Mouse (Mus musculus) G1E (cell line): ENCODE measurements around the gene Map3k20. TPM values are rescaled to one million over a fixed set of nuclear protein-coding genes. Genes with fewer than 3 reads are reported as not detected.

ENCODE experiments used
- ATAC-seq: 2 replicates; pipeline ENCODE4 v1.8.0; 2016; ENCODE audit warnings: mild to moderate bottlenecking; ENCODE audit not compliant: insufficient number of reproducible peaks, poor library complexity, low FRiP score, severe bottlenecking; ENCODE audit errors: extremely low read depth
- DNase-seq: peaks from one replicate; pipeline ENCODE4 v3.0.0; 2012; ENCODE audit warnings: low spot score
- H3K27me3 ChIP-seq: 2 replicates; pipeline ENCODE4 v1.6.1; 2012; ENCODE audit warnings: mild to moderate bottlenecking, low read length, inconsistent platforms; ENCODE audit not compliant: insufficient read depth
- H3K36me3 ChIP-seq: replicated peaks from 2 replicates; pipeline ENCODE3; 2012; ENCODE audit warnings: mild to moderate bottlenecking, inconsistent platforms
- H3K4me1 ChIP-seq: 2 replicates; pipeline ENCODE4 v1.6.1; 2012; ENCODE audit warnings: low read depth, low read length, inconsistent platforms, mixed read lengths; ENCODE audit not compliant: insufficient read depth
- H3K4me3 ChIP-seq: 2 replicates; pipeline ENCODE4 v1.5.1; 2012; ENCODE audit warnings: low read depth, mild to moderate bottlenecking, inconsistent platforms, low read length, moderate library complexity, mixed read lengths
- H3K9me3 ChIP-seq: replicated peaks from 2 replicates; pipeline ENCODE4 v1.6.1; 2012; ENCODE audit warnings: inconsistent platforms
- CTCF ChIP-seq: IDR thresholded peaks from 2 replicates; pipeline ENCODE4 v1.5.1; 2012; ENCODE audit warnings: low read depth, low read length, inconsistent platforms, mixed read lengths
- GATA1 ChIP-seq: IDR thresholded peaks from 2 replicates; pipeline ENCODE4 v1.6.1; 2012; ENCODE audit warnings: borderline replicate concordance, low read length, inconsistent platforms, mixed read lengths
- GATA2 ChIP-seq: IDR thresholded peaks from 2 replicates; pipeline ENCODE4 v1.6.1; 2012; ENCODE audit warnings: low read depth, low read length, inconsistent platforms, borderline replicate concordance
- POLR2AphosphoS5 ChIP-seq: IDR thresholded peaks from 2 replicates; pipeline ENCODE4 v1.6.1; 2012; ENCODE audit warnings: low read depth, low read length, inconsistent platforms; ENCODE audit not compliant: insufficient replicate concordance
- TAL1 ChIP-seq: conservative IDR thresholded peaks from 2 replicates; pipeline ENCODE4 v1.6.1; 2012; ENCODE audit warnings: low read depth, low read length, inconsistent platforms, mixed read lengths
- polyA plus RNA-seq: library from polyadenylated mRNA; stranded (reverse); fragments of >175 nt; gene quantifications from 2 replicates; pipeline ENCODE4 v1.2.3, GENCODE M21; 2012
- total RNA-seq, 2 experiments: library from RNA; stranded (forward) in 1 of 2; stranded (reverse) in 1 of 2; fragments of 200-1000 nt in 1 of 2; fragments of >200 nt in 1 of 2; fragmentation: Nextera tagmentation in 1 of 2; gene quantifications; 2 replicates each; pipeline ENCODE4 v1.2.3; 2014 to 2017

Gene Map3k20
- total and polyA plus RNA-seq, 3 experiments, result 2.3 to 60.5 (median 23.2) TPM

GRCm38 (mm10) chr2:72399469-72400195 is 114.2 kb downstream of the Map3k20 start:
- H3K4me3 ChIP-seq, result no peak overlapping the region
- no peaks in the 10 kb centered on the region for H3K9me3 ChIP-seq
- peaks cover 78% of the 10 kb centered on the region for H3K36me3 ChIP-seq
- ATAC-seq (no peak), DNase-seq (no peak)
- H3K27me3 ChIP-seq, result no peaks in the 10 kb centered on the region
- TF ChIP-seq TAL1 (no peak), GATA1 (no peak), GATA2 (no peak), CTCF (no peak), POLR2AphosphoS5 (no peak)
- peaks cover 4% of the 10 kb centered on the region; the same call in 1 of the 2 replicates for H3K4me1 ChIP-seq

DNA sequence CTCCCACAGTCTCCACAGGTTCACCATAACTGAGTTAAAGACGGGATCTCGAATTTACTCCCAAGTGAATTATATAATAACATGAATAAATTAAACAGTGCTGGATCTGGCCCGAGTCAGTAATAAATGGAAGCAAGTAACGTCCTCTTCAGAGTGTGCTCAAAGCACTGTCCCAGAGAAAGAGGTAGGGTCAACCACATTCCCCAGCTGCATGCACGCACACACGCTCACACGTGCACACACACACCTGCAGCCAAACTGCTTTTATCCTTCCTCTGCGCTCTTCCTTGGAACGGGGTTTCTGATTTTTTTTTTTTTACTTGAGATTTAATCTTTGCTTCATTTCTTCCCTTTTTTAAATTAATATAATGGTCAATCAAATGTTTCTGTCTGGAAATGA is 115.9 kb downstream of the Map3k20 start:
- no peak for ATAC-seq
- H3K36me3 ChIP-seq, result peaks cover 76% of the 10 kb centered on the region
- TF ChIP-seq GATA1 (no peak), GATA2 (no peak), POLR2AphosphoS5 (no peak), CTCF (no peak), TAL1 (no peak)

GRCm38 (mm10) chr2:72405621-72406555 is 120.5 kb downstream of the Map3k20 start:
- TF ChIP-seq POLR2AphosphoS5 (no peak), CTCF (no peak), GATA1 (no peak), TAL1 (no peak), GATA2 (no peak)
- ATAC-seq (no peak), DNase-seq (no peak)
- Histone ChIP-seq H3K4me1 (no peaks in the 10 kb centered on the region), H3K36me3 (peaks cover 75% of the 10 kb centered on the region), H3K27me3 (no peaks in the 10 kb centered on the region), H3K9me3 (no peaks in the 10 kb centered on the region), H3K4me3 (no peak overlapping the region)

More for the DNA sequence above, 115.9 kb downstream of the Map3k20 start:
- Histone ChIP-seq H3K9me3 (no peaks in the 10 kb centered on the region), H3K27me3 (no peaks in the 10 kb centered on the region), H3K4me3 (no peak overlapping the region), H3K4me1 (peaks cover 4% of the 10 kb centered on the region; the same call in 1 of the 2 replicates)
- DNase-seq, result no peak

DNA sequence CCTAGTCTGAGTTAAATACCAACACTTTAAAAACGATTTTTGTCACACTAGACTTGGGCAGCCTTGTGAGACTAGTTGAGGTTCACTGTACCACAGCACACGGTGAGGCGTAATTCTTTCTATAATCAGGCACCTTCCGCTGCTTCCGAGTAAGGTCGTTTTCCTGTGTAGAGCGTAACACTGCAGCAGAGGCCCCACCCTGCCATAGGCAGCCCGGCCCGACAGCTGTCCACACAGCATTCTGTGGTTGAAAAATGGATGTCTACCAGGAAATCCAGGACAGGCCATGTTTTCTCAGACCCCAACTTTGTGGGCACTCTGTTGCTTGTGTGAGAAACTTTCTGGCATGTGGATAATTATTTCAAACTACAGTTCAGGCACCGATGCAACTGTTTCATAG is 121.3 kb downstream of the Map3k20 start:
- H3K4me3 ChIP-seq, result no peak overlapping the region
- no peaks in the 10 kb centered on the region for H3K4me1 ChIP-seq
- no peak for DNase-seq
- no peaks in the 10 kb centered on the region for H3K9me3 ChIP-seq
- peaks cover 74% of the 10 kb centered on the region for H3K36me3 ChIP-seq
- no peak for ATAC-seq
- no peak for TF ChIP-seq GATA1
- no peak for TF ChIP-seq CTCF
- no peak for TF ChIP-seq GATA2
- no peaks in the 10 kb centered on the region for H3K27me3 ChIP-seq

DNA sequence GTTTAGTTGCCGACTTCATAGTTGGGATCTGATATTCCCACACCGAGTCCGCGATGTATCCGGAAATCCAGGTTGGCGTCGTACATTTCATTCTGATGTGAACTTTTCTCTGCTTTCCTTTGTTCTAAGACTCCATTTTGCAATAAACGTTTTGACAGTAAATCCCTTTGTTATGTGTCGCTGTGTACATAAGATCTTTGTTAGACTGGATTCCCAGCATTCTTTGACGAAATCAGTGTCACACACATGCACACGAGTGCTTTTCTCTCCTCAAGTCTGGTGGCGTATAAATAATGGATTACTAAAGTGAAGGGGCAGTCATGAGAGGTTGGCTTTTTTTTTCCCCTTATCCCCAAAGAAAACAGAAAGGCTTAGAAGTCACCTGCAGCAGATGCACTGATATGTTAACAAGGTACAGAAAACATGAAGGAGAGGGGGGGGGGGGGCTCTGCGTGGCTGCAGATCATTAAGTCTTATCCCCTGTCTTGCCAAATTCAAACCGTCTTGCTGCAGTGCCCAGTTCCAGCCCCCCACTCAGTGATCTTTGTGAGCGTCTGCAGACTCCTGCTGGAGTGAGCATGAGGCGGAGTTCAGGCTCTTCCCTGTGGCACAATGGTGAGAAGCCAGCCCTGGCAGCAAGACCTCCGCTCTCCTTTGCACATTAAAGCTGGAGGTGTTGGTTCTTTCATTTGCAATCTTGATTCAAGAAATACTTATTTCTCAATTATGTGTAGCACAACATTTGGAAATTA is 122.1 kb downstream of the Map3k20 start:
- H3K4me3 ChIP-seq, result no peak overlapping the region
- H3K9me3 ChIP-seq, result no peaks in the 10 kb centered on the region
- DNase-seq (no peak), ATAC-seq (no peak)
- TF ChIP-seq POLR2AphosphoS5, result no peak
- TF ChIP-seq TAL1, result no peak
- TF ChIP-seq GATA1, result no peak
- TF ChIP-seq CTCF, result no peak
- no peak for TF ChIP-seq GATA2
- no peaks in the 10 kb centered on the region for H3K27me3 ChIP-seq
- H3K36me3 ChIP-seq, result peaks cover 73% of the 10 kb centered on the region
- no peaks in the 10 kb centered on the region for H3K4me1 ChIP-seq

GRCm38 (mm10) chr2:72409968-72410367 is 124.5 kb downstream of the Map3k20 start:
- no peak for ATAC-seq

More at GRCm38 (mm10) chr2:72409968-72410367, 124.5 kb downstream of the Map3k20 start:
- TF ChIP-seq GATA2, result no peak
- TF ChIP-seq CTCF, result no peak
- no peak for TF ChIP-seq TAL1
- no peak for TF ChIP-seq GATA1
- TF ChIP-seq POLR2AphosphoS5, result no peak
- Histone ChIP-seq H3K9me3 (no peaks in the 10 kb centered on the region), H3K4me3 (no peak overlapping the region), H3K36me3 (peaks cover 78% of the 10 kb centered on the region), H3K4me1 (no peaks in the 10 kb centered on the region), H3K27me3 (no peaks in the 10 kb centered on the region)
- no peak for DNase-seq
